Mouse (Mus musculus) common myeloid progenitor, adult 5-6 weeks (primary cell): ENCODE results near the gene Mfng. TPM values are rescaled to one million over a fixed set of nuclear protein-coding genes. Genes with fewer than 3 reads are reported as not detected.

Experiments
- ATAC-seq: replicated peaks from 2 replicates; pipeline ENCODE4 v1.8.0; 2016; ENCODE audit warnings: low read depth, mild to moderate bottlenecking, moderate TSS enrichment, inconsistent platforms; ENCODE audit not compliant: poor library complexity, severe bottlenecking
- total RNA-seq: library from RNA; stranded (forward); fragments of 200-1000, 187-1606 nt; gene quantifications from 2 replicates; pipeline ENCODE4 v1.2.3, GENCODE M21; 2017

Gene Mfng
- total RNA-seq, 1 experiment from 2014 or later: 13.6 TPM

DNA sequence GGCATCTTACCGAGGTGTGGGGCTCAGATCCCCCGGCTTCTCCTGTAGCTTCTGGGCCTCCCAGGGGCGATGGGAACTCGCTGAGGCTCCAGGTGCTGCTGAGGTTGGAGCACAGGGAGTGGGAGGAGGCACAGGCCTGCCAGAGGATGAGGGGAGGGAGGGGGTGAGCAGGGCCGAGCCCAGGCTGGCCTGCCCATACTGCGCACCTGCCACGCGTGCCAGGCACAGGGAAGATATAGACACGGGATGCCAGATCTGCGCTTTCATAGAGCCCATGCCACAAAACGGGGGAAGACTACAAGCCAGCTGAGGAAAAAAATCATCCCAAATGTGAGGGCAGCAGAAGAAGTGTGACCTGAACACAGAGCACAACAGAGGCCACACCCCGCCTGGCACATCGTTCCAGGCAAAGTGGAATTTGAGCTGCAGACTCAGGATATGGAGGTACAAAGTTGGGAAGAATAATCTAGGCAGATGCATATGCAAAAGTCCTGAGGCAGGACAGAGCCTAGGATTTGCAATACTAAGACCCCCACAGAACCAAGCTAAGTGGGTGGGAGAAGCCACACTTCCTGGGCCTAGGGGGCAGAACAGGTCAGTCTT lies 16.5 kb upstream of the Mfng start:
- no peak for ATAC-seq

DNA sequence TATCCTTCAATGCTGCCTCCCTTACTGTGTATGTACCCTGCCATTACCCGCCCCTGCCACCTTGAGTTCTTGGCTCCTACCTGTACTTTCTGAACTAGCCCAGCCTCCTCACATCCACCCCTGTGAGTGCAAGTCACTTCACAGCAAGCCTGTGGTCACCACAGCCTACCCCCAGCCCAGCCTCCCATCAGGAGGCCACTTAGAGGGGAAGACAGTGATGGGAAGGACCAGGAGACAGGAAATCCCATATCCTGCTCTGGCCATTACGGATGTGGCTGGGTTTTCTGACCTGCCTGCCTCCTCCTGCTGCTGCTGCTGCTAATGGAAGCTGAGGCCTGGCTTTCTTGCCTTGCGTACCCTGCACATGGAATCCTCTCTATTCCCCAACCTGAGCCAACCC lies 14.8 kb upstream of the Mfng start:
- ATAC-seq: no peak

DNA sequence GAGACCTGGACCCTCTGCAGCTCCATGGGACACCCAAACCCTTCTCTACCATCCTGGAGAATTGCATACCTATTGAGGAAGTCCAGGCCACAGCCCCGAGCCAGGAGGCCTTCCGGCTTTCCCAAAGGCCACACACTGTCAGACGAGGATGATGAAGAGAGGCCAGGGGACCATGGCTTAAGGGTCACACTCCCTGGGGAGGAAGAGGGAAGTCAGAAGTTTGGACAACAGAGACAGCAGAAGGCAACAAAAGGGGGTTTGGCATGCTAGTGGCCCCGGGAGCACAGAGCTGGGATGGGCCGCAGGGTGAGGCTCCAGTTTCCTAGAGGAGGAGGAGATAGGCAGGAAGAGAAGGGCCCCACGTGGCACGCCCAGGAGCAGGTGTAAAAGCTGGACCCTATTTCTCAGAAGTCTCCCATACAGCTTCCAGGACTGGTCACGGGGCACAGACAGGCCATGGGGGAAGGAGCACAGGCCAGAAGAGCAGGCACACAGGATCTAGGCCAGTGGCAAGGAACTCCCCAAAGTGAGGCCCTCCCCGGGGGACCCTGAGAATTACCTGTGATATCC lies 14.1 kb upstream of the Mfng start:
- ATAC-seq: no peak

DNA sequence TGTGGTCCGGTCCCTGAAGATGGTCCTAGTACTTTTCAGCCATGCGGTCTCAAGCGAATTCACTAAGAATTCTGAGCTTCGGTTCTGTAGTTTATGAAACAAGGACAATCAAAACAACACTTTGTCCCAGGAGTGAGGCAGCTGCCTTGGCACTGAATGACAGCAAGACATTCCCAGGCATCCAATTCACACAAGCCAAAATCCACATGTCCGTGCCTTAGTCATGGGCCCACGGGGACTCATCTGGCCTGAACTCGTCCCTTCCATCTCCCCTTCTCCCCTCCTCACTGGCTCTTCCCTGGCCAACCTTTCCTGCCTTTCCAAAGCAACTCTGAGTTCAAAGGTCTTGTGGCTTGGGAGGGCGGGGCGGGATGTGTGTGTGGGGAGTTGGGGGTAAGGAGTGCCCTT lies 13.1 kb upstream of the Mfng start:
- ATAC-seq: no peak

GRCm38 (mm10) chr15:78785961-78786360 lies 12.7 kb upstream of the Mfng start:
- no peak for ATAC-seq

DNA sequence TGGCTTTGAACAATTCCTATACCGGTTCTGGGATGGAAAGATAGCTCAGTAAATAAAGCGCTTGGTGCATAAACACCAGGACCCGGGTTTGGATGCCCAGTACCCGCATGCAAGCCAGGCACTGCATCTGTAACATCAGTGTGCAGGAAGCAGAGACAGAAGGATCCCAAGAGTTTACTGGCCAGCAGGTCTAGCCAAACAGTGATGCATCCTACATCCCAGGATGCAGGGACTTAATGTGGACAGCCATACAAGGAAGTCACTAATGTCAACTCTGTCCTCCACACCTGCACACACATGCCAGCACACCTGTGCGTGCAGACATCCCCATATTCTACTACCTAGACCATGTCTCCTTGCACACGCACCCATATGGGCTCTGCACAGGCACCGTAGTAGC lies 12.0 kb upstream of the Mfng start:
- no peak for ATAC-seq

DNA sequence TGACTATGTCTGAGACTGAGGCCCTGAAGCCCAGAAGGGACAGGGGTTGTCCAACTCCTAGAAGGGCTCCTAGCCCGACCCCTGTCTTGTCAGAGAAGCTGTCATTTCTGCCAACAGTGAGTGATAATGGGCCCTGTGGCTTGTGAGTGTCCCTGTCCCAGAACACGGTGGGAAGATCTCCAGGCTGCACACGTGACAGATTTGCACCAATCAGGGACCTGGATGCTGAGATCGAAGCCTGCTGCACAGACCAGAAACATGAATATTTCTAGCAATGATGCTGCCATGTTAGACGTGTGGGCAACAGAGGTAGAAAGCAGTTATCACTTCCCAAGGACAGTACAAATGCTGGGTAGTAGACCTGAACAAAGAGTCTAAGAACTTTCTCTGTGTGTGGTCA lies 11.2 kb upstream of the Mfng start:
- no peak for ATAC-seq

DNA sequence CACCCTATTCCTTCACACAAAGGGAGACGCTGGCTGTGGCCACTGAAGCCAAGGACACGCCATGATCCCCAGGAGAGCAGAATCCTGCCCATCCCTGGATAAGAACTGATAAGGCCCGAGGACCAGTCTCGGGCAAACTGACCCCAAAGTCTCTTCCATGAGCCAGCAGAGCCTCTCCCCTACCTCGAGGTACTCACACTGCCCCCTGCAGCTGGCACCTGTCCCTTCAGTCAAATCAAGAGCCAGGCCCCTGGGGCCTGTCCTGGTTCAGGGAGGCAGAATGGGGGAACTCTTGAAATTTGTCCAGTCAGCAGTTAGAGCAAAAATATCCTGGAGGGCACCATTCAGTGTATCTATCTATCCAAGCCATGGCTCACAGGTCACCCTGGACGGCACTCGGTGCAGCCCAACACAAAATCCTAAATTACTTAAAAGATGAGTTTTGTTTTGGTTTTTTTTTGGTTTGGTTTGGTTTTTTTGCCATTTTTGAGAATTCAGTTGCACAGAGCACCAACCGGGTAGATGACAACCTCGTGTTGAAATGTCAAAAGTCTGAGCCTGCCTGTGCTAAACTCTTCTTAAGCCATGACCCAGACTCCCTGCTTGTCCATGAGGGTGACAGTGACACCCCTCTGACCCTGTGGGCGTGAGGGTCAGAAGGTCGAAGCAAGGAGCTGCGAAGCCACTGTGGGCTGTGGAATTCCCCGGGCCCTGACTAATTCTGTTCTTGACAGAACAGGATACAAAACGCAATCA lies 9.3 kb upstream of the Mfng start:
- ATAC-seq: no peak

GRCm38 (mm10) chr15:78780908-78781307 lies 7.6 kb upstream of the Mfng start:
- no peak for ATAC-seq

GRCm38 (mm10) chr15:78780359-78780758 lies 7.1 kb upstream of the Mfng start:
- ATAC-seq: no peak

GRCm38 (mm10) chr15:78779690-78780089 lies 6.4 kb upstream of the Mfng start:
- ATAC-seq: no peak

DNA sequence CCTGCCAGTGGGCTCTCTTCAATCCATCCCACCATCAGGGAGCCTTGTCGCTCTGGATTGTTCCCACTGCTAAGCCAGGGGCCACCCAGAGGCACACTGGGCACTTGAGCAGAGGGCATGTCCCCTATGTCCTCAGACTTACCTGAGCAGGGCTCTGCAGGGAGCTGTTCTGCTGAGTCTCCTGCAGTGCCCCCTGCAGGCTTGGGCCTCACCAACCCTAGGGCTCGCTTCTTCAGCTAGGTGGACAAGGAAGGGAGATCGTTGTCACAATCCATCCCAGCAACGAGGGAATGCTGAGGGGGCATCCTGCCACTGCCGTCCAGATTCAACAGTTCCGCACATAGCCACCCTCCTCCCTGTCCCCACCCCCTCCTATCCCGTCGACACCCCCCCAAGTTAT lies 6.0 kb upstream of the Mfng start:
- ATAC-seq: 0 out of 2 replicates have a peak, but pooled peaks have one; percentile 31

DNA sequence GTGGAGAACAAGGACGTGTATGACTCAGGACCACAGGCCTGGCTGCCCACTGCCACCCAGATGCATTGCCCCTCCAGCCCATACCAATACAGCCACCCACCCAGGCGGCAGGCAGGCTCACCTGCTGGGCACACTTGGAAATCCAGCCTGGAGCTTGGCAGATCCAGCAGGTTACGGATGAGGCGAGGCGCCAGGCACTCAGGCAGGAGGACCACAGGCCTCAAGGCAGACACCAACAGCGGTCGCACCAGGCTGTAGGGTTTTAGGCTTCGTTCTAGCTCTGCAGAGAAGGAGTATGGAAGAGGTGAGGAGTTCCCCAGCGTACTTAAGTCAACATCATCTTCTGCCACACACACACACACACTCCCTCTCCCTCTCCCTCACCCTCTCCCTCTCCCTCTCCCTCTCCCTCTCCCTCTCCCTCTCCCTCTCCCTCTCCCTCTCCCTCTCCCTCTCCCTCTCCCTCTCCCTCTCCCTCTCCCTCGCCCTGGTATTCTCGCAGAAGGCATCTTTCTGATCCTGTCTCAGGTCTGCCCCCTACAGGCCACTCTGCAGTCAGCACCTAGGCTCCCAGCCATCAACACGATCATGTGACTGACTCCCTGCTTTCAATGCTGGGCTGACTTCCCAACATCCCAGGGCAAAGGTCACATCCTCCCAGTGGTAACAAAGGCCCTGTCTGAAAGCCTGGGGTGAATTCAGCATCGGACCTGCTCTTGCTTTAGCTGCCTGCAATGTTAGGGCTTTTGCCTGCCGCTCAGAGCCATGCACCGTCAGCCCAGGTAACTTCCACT lies 5.0 kb upstream of the Mfng start:
- peak; percentile 54 for ATAC-seq

DNA sequence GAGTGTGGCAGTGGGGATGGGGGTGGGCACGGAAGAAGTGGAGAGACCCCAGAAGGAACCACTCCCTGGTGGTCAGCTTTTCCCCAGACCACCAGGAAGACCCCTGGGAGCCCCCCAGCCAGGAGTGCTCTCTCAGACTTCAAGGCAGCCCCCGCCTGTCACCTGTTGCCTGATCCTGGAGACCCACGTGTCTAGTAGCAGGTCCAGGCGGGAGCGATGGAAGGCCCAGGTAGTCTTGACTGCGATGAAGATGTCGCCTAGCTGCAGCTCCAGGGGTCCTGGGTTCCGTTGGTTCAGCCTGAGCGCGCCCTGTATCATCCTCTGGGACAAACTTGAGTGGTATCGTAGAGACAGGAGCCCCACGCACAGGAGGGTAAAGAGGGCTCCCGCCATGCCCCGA lies 419 bp downstream of the Mfng start:
- ATAC-seq: no peak

DNA sequence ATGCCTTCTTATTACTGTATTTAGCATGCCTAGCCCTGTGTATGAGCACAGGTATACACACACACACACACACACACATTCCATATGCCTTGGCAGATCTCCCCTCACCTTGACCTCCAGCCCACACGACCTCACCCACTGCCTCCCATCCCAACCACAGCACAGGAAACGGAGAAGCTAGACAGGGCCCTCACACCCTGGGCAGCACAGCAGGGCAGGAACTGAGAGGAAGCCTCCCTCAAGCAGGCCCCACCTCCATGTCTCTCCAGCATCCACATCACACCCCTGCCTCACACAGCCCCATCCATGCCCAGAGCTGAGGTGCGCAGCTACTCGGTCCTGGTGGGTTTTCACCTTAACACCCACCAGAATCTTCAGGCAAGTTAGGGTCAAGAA lies 909 bp downstream of the Mfng start:
- ATAC-seq: peak; percentile 48

DNA sequence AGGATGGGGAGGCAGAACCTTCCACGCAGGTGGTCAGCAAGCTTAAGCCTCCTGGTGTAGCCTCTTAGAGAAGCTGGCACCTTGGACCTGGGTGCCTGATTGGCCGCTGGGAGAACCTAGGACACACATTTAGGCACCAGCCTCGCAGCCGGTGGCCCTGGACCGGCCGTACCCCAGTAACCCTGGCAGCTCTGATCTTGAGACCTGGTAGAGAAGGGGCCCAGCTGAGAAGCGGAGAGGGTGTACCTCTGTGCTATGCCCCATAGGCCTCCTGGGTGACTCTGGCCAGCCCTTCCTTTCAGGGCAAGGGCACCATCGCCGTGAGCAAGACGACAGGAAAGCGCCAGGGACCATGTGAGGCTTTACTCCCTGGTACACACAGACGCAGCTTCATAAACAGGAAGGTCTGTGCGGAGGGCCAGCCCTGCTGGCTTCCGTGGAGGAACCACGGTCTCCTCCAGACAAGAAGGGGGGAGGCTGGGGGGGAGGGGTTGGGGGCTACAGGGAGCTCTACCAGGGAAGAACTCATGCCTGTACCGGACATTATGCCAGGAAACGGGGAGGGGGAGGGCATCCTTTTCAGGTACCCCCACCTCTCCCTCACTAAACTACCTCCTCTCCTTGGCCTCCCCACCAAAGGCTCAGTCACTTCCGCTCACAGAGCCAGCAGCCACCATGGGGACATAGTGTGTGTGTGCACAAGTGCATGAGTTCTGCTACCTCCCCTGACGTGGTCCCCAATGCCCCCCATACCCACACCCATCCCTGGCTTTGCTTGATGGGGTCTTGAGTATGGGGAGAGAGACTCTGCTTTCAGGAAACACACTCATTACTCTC lies 1.5 kb downstream of the Mfng start:
- peak; percentile 37 for ATAC-seq

DNA sequence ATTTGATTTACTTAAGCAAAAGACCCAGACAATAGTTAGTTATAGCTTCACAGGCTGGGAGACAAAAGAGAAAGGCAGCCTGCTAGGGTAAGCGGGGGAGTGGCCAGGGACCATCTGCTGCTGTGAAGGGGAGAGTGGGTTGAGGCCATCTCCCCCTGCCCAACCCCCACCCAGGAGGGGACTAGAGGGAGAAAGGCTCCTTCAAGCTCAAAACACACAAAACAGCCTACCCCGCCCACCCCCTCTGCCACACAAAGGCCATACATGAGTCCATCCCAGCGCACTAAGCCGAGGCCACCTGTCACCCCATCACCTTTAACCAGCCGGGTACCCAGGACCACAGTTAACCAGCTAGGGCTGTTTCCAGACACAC lies 2.3 kb downstream of the Mfng start:
- ATAC-seq: no peak

- ATAC-seq: no peak
These were observed 2.9 kb downstream of the Mfng start for GRCm38 (mm10) chr15:78770234-78770982.

GRCm38 (mm10) chr15:78769064-78769463 lies 4.2 kb downstream of the Mfng start:
- ATAC-seq: no peak
